Mouse (Mus musculus): ENCODE results near the gene Zbtb7b. TPM values are rescaled to one million over a fixed set of nuclear protein-coding genes. Genes with fewer than 3 reads are reported as not detected.
A peak's percentile ranks its signal among the peaks of the same experiment; 100 is the strongest.

Zbtb7b gene
- polyA plus RNA-seq, 1 experiment, result 18.7 TPM

GRCm38 (mm10) chr3:89346815-89347540 lies 47.6 kb downstream of the Zbtb7b start:
- TF ChIP-seq POLR2A (IDR thresholded peaks at IDR 0.05; ENCODE audit: extremely low read depth, insufficient read depth, low read length), result no peak
- TF ChIP-seq CTCF (IDR thresholded peaks at IDR 0.05; ENCODE audit: extremely low read depth, insufficient read depth, low read length), result no peak
- H3K27ac ChIP-seq (ENCODE audit: insufficient read depth, low read length), result no peak overlapping the region
- H3K4me1 ChIP-seq (ENCODE audit: control insufficient read depth, insufficient read depth, low read length), result no peaks in the 10 kb centered on the region
- no peak overlapping the region for H3K4me3 ChIP-seq (ENCODE audit: insufficient read depth, low read length)

- Histone ChIP-seq H3K27ac (ENCODE audit: insufficient read depth, low read length) (no peak overlapping the region), H3K4me3 (ENCODE audit: insufficient read depth, low read length) (no peak overlapping the region), H3K4me1 (ENCODE audit: control insufficient read depth, insufficient read depth, low read length) (no peaks in the 10 kb centered on the region)
- TF ChIP-seq CTCF (IDR thresholded peaks at IDR 0.05; ENCODE audit: extremely low read depth, insufficient read depth, low read length) (no peak), POLR2A (IDR thresholded peaks at IDR 0.05; ENCODE audit: extremely low read depth, insufficient read depth, low read length) (no peak)
Observed at GRCm38 (mm10) chr3:89343279-89343678, 51.3 kb downstream of the Zbtb7b start.

- H3K4me1 ChIP-seq (ENCODE audit: control insufficient read depth, insufficient read depth, low read length), result no peaks in the 10 kb centered on the region
- H3K4me3 ChIP-seq (ENCODE audit: insufficient read depth, low read length), result no peak overlapping the region
- no peak overlapping the region for H3K27ac ChIP-seq (ENCODE audit: insufficient read depth, low read length)
- TF ChIP-seq CTCF (IDR thresholded peaks at IDR 0.05; ENCODE audit: extremely low read depth, insufficient read depth, low read length) (no peak), POLR2A (IDR thresholded peaks at IDR 0.05; ENCODE audit: extremely low read depth, insufficient read depth, low read length) (no peak)
Observed at GRCm38 (mm10) chr3:89341794-89342193, 52.8 kb downstream of the Zbtb7b start.

GRCm38 (mm10) chr3:89340465-89340864 lies 54.1 kb downstream of the Zbtb7b start:
- TF ChIP-seq CTCF (IDR thresholded peaks at IDR 0.05; ENCODE audit: extremely low read depth, insufficient read depth, low read length), result peak; percentile 93
- TF ChIP-seq POLR2A (IDR thresholded peaks at IDR 0.05; ENCODE audit: extremely low read depth, insufficient read depth, low read length), result no peak
- Histone ChIP-seq H3K4me3 (ENCODE audit: insufficient read depth, low read length) (no peak overlapping the region), H3K27ac (ENCODE audit: insufficient read depth, low read length) (no peak overlapping the region), H3K4me1 (ENCODE audit: control insufficient read depth, insufficient read depth, low read length) (no peaks in the 10 kb centered on the region)

- Histone ChIP-seq H3K4me1 (ENCODE audit: control insufficient read depth, insufficient read depth, low read length) (no peaks in the 10 kb centered on the region), H3K27ac (ENCODE audit: insufficient read depth, low read length) (no peak overlapping the region), H3K4me3 (ENCODE audit: insufficient read depth, low read length) (no peak overlapping the region)
- no peak for TF ChIP-seq POLR2A (IDR thresholded peaks at IDR 0.05; ENCODE audit: extremely low read depth, insufficient read depth, low read length)
- TF ChIP-seq CTCF (IDR thresholded peaks at IDR 0.05; ENCODE audit: extremely low read depth, insufficient read depth, low read length), result peak; percentile 82
Observed at GRCm38 (mm10) chr3:89339416-89339815, 55.2 kb downstream of the Zbtb7b start.

GRCm38 (mm10) chr3:89337721-89338578 lies 56.6 kb downstream of the Zbtb7b start, which contains the start of gene Efna4:
Gene Efna4 (minus strand): TSS chr3:89338028.
- TF ChIP-seq CTCF (IDR thresholded peaks at IDR 0.05; ENCODE audit: extremely low read depth, insufficient read depth, low read length), result no peak
- TF ChIP-seq POLR2A (IDR thresholded peaks at IDR 0.05; ENCODE audit: extremely low read depth, insufficient read depth, low read length), result no peak
- Histone ChIP-seq H3K4me1 (ENCODE audit: control insufficient read depth, insufficient read depth, low read length) (no peaks in the 10 kb centered on the region), H3K27ac (ENCODE audit: insufficient read depth, low read length) (no peak within 1 kb of the TSS), H3K4me3 (ENCODE audit: insufficient read depth, low read length) (peak within 1 kb of the TSS; percentile 34)

- H3K4me3 ChIP-seq (ENCODE audit: insufficient read depth, low read length), result peak overlapping the region; percentile 34
- H3K4me1 ChIP-seq (ENCODE audit: control insufficient read depth, insufficient read depth, low read length), result no peaks in the 10 kb centered on the region
- TF ChIP-seq CTCF (IDR thresholded peaks at IDR 0.05; ENCODE audit: extremely low read depth, insufficient read depth, low read length) (no peak), POLR2A (IDR thresholded peaks at IDR 0.05; ENCODE audit: extremely low read depth, insufficient read depth, low read length) (no peak)
- H3K27ac ChIP-seq (ENCODE audit: insufficient read depth, low read length), result no peak overlapping the region
Observed at GRCm38 (mm10) chr3:89337062-89337720, 57.4 kb downstream of the Zbtb7b start.

GRCm38 (mm10) chr3:89336529-89336928 lies 58.0 kb downstream of the Zbtb7b start:
- TF ChIP-seq POLR2A (IDR thresholded peaks at IDR 0.05; ENCODE audit: extremely low read depth, insufficient read depth, low read length) (no peak), CTCF (IDR thresholded peaks at IDR 0.05; ENCODE audit: extremely low read depth, insufficient read depth, low read length) (no peak)
- no peaks in the 10 kb centered on the region for H3K4me1 ChIP-seq (ENCODE audit: control insufficient read depth, insufficient read depth, low read length)
- H3K27ac ChIP-seq (ENCODE audit: insufficient read depth, low read length), result no peak overlapping the region
- no peak overlapping the region for H3K4me3 ChIP-seq (ENCODE audit: insufficient read depth, low read length)

- no peaks in the 10 kb centered on the region for H3K4me1 ChIP-seq (ENCODE audit: control insufficient read depth, insufficient read depth, low read length)
- no peak for TF ChIP-seq CTCF (IDR thresholded peaks at IDR 0.05; ENCODE audit: extremely low read depth, insufficient read depth, low read length)
- no peak for TF ChIP-seq POLR2A (IDR thresholded peaks at IDR 0.05; ENCODE audit: extremely low read depth, insufficient read depth, low read length)
- no peak overlapping the region for H3K4me3 ChIP-seq (ENCODE audit: insufficient read depth, low read length)
- H3K27ac ChIP-seq (ENCODE audit: insufficient read depth, low read length), result no peak overlapping the region
Observed at GRCm38 (mm10) chr3:89333053-89333452, 61.5 kb downstream of the Zbtb7b start.

Data from cortical plate, adult 2 months (tissue).